Mouse (Mus musculus) small intestine, adult 2 months (tissue): Measurements from ENCODE around the gene Itsn1. TPM values are rescaled to one million over a fixed set of nuclear protein-coding genes. Genes with fewer than 3 reads are reported as not detected.

Experiments
- H3K27ac ChIP-seq: fragments of 200-500 bp; 2 replicates; pipeline ENCODE4 v1.5.1; 2012; ENCODE audit warnings: low read depth, low read length, control low read depth, inconsistent platforms; ENCODE audit not compliant: insufficient read depth
- H3K27me3 ChIP-seq: fragments of 200-500 bp; 2 replicates; pipeline ENCODE4 v1.6.1; 2012; ENCODE audit warnings: mild to moderate bottlenecking, moderate library complexity, low read length, inconsistent platforms; ENCODE audit not compliant: control insufficient read depth, insufficient read depth
- H3K36me3 ChIP-seq: fragments of 200-500 bp; 2 replicates; pipeline ENCODE4 v1.6.1; 2012; ENCODE audit warnings: mild to moderate bottlenecking, low read length, control low read depth, inconsistent platforms; ENCODE audit not compliant: control insufficient read depth, insufficient read depth
- H3K4me1 ChIP-seq: fragments of 200-500 bp; 2 replicates; pipeline ENCODE4 v1.6.1; 2012; ENCODE audit warnings: low read length, inconsistent platforms, mixed read lengths; ENCODE audit not compliant: control insufficient read depth, insufficient read depth, insufficient read length
- H3K4me3 ChIP-seq: fragments of 200-500 bp; 2 replicates; pipeline ENCODE4 v1.5.1; 2012; ENCODE audit warnings: low read depth, mild to moderate bottlenecking, control low read depth, inconsistent platforms, low read length, moderate library complexity
- CTCF ChIP-seq: fragments of 200-500 bp; IDR thresholded peaks from 2 replicates; pipeline ENCODE4 v1.5.1; 2012; ENCODE audit warnings: low read depth, mild to moderate bottlenecking, control low read depth, inconsistent platforms, low read length, moderate library complexity, mixed read lengths; ENCODE audit not compliant: insufficient replicate concordance, insufficient read length; ENCODE audit errors: extremely low read depth
- POLR2A ChIP-seq: fragments of 200-500 bp; IDR thresholded peaks from 2 replicates; pipeline ENCODE4 v1.6.1; 2012; ENCODE audit warnings: low read depth, mild to moderate bottlenecking, control low read depth, inconsistent platforms, low read length, moderate library complexity
- WGBS: fragments of 180-500 bp; shearing (Covaris S2); methylation state at CpG from one replicate; pipeline ENCODE4 v1.1.7; 2018; 5-methylcytosine and 5-hydroxymethylcytosine counted together
- polyA plus RNA-seq: library from polyadenylated mRNA; depleted of rRNA; stranded (reverse); fragments of >200 nt; gene quantifications from 2 replicates; pipeline ENCODE4 v1.2.3, GENCODE M21; 2012

Gene Itsn1
- polyA plus RNA-seq, 1 experiment, result 15.6 TPM

DNA sequence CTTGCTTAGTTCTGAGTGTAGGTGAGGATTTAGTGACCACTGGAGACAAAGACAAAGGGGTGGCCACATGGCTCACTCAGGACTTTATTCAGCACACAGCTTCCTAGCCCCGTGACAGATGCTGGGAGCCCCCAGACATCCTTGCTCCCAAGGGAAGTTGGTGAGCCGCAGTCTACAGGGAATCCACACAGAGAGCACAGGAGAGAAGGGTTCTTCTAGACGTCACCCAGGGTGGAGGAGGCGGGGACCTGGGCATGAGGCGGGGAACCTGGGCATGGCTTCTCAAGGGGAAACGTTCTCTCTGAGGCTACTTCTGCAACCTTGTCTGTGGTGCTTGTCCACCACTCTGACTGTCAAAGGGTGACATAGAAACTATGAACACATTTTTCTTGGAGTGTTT, 34.9 kb downstream of the Itsn1 start:
- H3K27me3 ChIP-seq, result no peaks in the 10 kb centered on the region
- no peak for TF ChIP-seq POLR2A
- TF ChIP-seq CTCF, result no peak
- no peak overlapping the region for H3K4me3 ChIP-seq
- H3K36me3 ChIP-seq, result no peaks in the 10 kb centered on the region; the same call in 1 of the 2 replicates
- WGBS, result 65% methylated on average over 6 of the region's 6 CpGs
- H3K27ac ChIP-seq, result no peak overlapping the region
- H3K4me1 ChIP-seq, result peaks cover 2% of the 10 kb centered on the region; the same call in 1 of the 2 replicates

DNA sequence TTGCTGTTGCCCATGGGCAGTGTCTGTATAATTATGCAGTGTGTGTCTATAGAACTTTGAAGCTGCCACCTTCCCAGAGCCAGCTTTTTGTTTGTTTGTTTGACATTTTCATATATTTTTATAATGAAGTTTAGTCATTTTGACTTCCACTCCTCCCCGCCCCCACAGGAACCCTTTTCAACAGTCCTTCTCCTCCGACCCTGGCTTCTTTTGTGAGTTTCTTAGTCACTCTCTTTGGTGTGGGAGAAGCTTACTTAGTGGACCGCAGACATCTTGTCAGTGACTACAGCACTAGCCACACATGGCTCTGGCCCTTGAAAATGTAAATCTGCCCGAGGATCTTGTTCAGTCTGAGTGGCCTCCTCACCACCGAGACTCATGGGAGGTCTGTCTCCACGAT, 35.3 kb downstream of the Itsn1 start:
- 78% methylated on average over 6 of the region's 6 CpGs for WGBS
- Histone ChIP-seq H3K36me3 (no peaks in the 10 kb centered on the region; the same call in 1 of the 2 replicates), H3K4me1 (peaks cover 2% of the 10 kb centered on the region; the same call in 1 of the 2 replicates), H3K4me3 (no peak overlapping the region), H3K27me3 (no peaks in the 10 kb centered on the region), H3K27ac (no peak overlapping the region)
- no peak for TF ChIP-seq CTCF
- TF ChIP-seq POLR2A, result no peak

DNA sequence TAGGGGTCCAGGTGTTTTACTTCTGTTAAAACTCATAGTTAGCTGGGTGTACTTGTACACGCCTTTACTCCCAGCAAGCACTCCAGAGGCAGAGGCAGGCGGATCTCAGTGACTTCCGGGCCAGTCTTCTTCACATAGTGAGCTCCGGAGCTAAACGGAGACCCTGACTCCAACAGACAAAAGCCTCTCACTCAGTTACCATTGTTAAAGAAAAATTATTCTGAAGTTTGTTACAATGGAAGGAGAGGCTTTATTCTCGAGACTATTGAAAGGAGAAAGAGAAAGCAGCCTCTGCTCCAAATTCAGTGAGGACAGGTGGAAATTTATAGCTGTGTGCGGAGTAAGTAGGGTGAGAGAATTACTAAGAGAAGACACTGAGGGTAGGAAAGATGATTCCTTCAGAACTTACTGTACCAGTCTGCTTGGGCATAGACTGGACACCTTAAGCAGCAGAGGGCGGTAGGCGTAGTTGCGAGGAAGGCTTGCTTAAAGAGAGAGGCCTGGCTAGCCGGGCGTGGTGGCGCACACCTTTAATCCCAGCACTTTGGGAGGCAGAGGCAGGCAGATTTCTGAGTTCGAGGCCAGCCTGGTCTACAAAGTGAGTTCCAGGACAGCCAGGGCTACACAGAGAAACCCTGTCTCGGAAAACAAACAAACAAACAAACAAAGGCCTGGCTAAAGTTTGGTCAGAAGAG, 36.2 kb downstream of the Itsn1 start:
- 93% methylated on average over 15 of the region's 15 CpGs for WGBS

DNA sequence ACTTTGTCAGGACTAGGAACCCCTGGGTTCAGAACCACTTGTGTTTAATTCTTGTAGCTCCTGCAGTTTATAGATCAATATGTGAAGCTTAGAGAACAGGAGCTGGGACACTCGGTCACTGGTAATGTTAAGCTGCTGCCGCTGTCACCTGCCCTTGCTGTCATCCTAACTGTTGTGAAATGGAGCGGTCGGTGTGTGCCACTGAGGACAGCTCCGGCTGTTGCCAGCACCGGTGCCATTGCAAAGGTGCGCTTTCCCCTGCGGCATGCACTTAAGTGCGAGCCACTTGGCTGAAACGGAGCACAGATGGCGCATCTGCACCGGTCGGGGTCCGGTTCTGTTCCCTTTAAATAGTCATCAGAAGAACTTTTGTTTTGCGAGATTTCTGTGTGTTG, 36.7 kb downstream of the Itsn1 start:
- H3K27me3 ChIP-seq, result no peaks in the 10 kb centered on the region
- no peaks in the 10 kb centered on the region; the same call in 1 of the 2 replicates for H3K36me3 ChIP-seq
- WGBS, result 94% methylated on average over 15 of the region's 15 CpGs
- no peak overlapping the region for H3K27ac ChIP-seq
- H3K4me3 ChIP-seq, result no peak overlapping the region
- TF ChIP-seq POLR2A (no peak), CTCF (no peak)
- 0 out of 2 replicates have a peak, but pooled peaks cover 4% of the 10 kb centered on the region for H3K4me1 ChIP-seq

More for the DNA sequence above, 36.2 kb downstream of the Itsn1 start:
- Histone ChIP-seq H3K27me3 (no peaks in the 10 kb centered on the region), H3K36me3 (no peaks in the 10 kb centered on the region; the same call in 1 of the 2 replicates), H3K4me3 (no peak overlapping the region), H3K4me1 (peaks cover 4% of the 10 kb centered on the region; the same call in 1 of the 2 replicates), H3K27ac (no peak overlapping the region)
- TF ChIP-seq POLR2A (no peak), CTCF (no peak)

DNA sequence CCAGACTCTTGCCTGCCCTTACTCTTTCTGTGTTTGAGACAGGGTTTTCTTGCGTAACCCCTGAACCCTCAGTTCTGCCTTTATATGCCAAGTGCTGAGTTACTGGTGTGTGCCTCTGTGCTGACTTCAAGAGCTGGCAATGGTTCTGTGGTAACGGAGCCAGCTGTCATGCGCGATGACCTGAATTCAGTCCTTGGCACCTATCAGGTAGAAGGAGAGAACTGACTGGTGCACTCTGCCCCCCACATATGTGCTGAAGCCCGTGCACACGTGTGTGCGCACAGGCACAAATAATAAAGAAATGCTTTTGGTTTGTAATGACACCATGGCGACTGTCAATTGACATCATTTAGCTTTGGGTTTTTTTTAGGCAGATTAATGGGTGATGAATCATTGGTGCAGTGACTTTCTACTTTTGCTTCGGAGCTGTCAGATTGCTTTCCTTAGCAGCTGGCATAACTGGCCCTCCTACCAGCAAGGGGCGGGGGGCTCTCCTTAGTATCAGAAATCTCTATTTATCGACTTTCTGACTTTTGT, 38.2 kb downstream of the Itsn1 start:
- Histone ChIP-seq H3K27me3 (no peaks in the 10 kb centered on the region), H3K36me3 (no peaks in the 10 kb centered on the region; the same call in 1 of the 2 replicates), H3K27ac (no peak overlapping the region), H3K4me1 (0 out of 2 replicates have a peak, but pooled peaks cover 4% of the 10 kb centered on the region), H3K4me3 (no peak overlapping the region)
- 80% methylated on average over 11 of the region's 11 CpGs for WGBS
- no peak for TF ChIP-seq POLR2A
- TF ChIP-seq CTCF, result no peak

DNA sequence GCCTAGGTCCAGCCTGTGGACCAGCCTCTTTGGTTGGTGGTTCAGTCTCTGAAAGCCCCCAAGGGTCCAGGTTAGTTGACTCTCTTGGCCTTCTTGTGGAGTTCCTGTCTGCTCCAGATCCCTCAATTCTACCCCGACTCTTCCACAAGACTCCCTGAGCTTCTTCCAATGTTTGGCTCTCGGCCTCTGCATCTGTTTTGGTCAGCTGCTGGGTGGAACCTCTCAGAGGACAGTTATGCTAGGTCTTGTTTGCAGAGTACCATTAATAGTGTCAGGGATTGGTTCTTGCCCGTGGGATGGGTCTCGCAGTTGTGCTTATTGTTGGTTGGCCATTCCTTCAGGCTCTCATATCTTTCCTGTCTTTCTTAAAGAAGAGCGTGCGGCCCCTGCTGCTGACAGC, 39.5 kb downstream of the Itsn1 start:
- no peaks in the 10 kb centered on the region; the same call in 1 of the 2 replicates for H3K36me3 ChIP-seq
- 0 out of 2 replicates have a peak, but pooled peaks cover 2% of the 10 kb centered on the region for H3K4me1 ChIP-seq
- H3K4me3 ChIP-seq, result no peak overlapping the region
- no peak overlapping the region for H3K27ac ChIP-seq
- H3K27me3 ChIP-seq, result no peaks in the 10 kb centered on the region
- WGBS, result 86% methylated on average over 6 of the region's 6 CpGs
- TF ChIP-seq POLR2A, result no peak
- TF ChIP-seq CTCF, result no peak

DNA sequence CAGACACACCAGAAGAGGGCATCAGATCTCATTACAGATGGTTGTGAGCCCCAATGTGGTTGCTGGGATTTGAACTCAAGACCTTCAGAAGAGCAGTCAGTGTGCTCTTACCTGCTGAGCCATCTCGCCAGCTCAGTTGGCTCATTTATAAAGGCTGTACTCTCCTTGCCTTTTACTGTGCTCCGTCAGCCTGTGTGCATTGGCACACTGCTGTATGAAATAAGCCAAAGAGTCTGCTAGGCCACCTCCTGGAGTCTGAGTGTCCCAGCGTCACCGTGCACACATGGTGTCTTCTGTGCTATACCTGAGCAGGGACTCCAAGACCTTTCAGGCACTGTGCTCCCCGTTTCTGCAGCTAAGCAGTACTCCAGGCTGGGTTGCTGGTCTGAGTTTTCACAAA, 40.8 kb downstream of the Itsn1 start:
- Histone ChIP-seq H3K27me3 (no peaks in the 10 kb centered on the region), H3K36me3 (no peaks in the 10 kb centered on the region)
- WGBS, result 82% methylated on average over 5 of the region's 5 CpGs

More for the DNA sequence above, 40.8 kb downstream of the Itsn1 start:
- TF ChIP-seq CTCF (no peak), POLR2A (no peak)
- H3K4me3 ChIP-seq, result no peak overlapping the region
- no peak overlapping the region for H3K27ac ChIP-seq
- H3K4me1 ChIP-seq, result 0 out of 2 replicates have a peak, but pooled peaks cover 2% of the 10 kb centered on the region
